ENCODE assay signal across 8 mouse cellular contexts in the genomic region with DNA sequence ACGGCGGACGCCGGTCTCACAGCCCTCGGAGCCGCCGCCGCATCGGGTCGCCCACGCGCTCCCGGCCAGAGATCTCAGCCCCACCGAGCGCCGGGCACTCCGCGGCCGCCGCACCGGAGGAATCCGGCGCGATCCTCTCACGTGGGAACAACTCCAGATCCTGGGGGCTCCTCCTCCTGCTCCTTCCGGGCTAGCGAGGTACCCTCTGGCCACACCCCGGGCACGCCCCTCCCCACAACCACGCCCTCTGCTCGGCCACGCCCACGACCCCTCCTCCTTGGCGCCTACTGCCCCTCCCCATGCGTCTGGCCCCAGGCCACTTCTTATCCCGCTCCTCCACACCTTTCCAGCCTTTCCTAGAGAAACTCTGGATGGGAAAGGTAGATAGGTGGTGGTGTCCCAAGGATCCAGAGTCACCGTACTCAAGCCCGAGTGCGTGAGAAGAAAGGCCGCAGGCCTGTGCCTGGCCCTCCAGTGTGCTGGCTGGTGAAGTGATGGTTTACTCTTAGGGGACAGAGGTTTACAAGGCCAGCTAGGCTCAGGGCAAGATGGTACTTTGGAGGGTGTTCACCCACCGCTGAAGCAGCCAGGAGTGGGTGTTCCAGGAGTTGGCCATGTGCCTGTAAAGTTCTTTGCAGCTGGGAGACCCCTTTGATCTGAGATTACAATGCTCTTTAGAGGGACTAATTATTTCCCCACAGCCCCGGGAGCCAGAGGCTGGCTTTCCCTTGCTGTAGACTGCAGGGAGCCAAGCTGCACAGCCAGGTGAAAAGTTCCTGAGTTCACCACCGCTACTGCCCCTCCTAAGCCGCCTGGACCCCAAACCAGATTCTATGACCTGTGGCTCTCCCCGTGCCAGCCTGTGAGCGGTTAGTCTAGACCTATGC. TPM values are rescaled to one million over a fixed set of nuclear protein-coding genes. Genes with fewer than 3 reads are reported as not detected.
DNase-seq lines count a peak whose midpoint lies in the region; ATAC-seq lines count a peak whose summit lies in the region.

Gene Kazn (minus strand): TSS at position 162 of the 887 bp plus-strand sequence.

- no peaks in the 10 kb centered on the region for H3K36me3 ChIP-seq in intestine, embryonic 15.5 days
- no peaks in the 10 kb centered on the region for H3K36me3 ChIP-seq in megakaryocyte, embryonic 14.5 days (replicated peaks; ENCODE audit: low read length)

- intact Hi-C loops in left cerebral cortex, postnatal 10 days (cut with DNase I), result loop anchor here (10.0 kb wide), 1 partner anchor 235 kb away; no protein-coding TSS in a partner anchor

- peak within 1 kb of the TSS; percentile 92 for H3K4me2 ChIP-seq in intestine, embryonic 15.5 days (replicated peaks)

- peak within 1 kb of the TSS; percentile 78 for H3K27ac ChIP-seq in intestine, embryonic 15.5 days

- no peaks in the 10 kb centered on the region for H3K27me3 ChIP-seq in intestine, embryonic 15.5 days (replicated peaks)
- peaks cover 54% of the 10 kb centered on the region for H3K27me3 ChIP-seq in megakaryocyte, embryonic 14.5 days (replicated peaks)

- peaks cover 47% of the 10 kb centered on the region for H3K4me1 ChIP-seq in intestine, embryonic 15.5 days (replicated peaks)
- H3K4me1 ChIP-seq in megakaryocyte, embryonic 14.5 days, result peaks cover 17% of the 10 kb centered on the region

- WGBS in intestine, embryonic 15.5 days, result 8% methylated on average over 45 of the region's 46 CpGs

- H3K9me3 ChIP-seq in intestine, embryonic 15.5 days, result no peaks in the 10 kb centered on the region
- no peaks in the 10 kb centered on the region for H3K9me3 ChIP-seq in megakaryocyte, embryonic 14.5 days

- H3K9ac ChIP-seq in intestine, embryonic 15.5 days, result peak within 1 kb of the TSS; percentile 81

- H3K4me3 ChIP-seq in intestine, embryonic 15.5 days (replicated peaks), result peak within 1 kb of the TSS; percentile 77
- H3K4me3 ChIP-seq in megakaryocyte, embryonic 14.5 days (replicated peaks), result peak within 1 kb of the TSS; percentile 91

- ATAC-seq in intestine, embryonic 15.5 days, result peak; percentile 90

- DNase-seq in adrenal gland, adult 2 months, result peak; percentile 95
- DNase-seq in embryo, embryonic 11 days, result peak; percentile 92
- DNase-seq in gastrocnemius, postnatal 4 days (ENCODE audit: low spot score in 2 of 2), result peak; percentile 72 to 82
- peak; percentile 40 to 88 for DNase-seq in left cerebral cortex, postnatal 10 days (ENCODE audit: extremely low spot score in 1 of 2, low spot score in 2 of 2)
- DNase-seq in skeletal muscle tissue, adult 2 months (ENCODE audit: low read depth, low spot score), result peak; percentile 60
- no peak for DNase-seq in T-cell, adult 2 months (ENCODE audit: low spot score)

RNA-seq across cellular contexts. Expression of gene Kazn, which starts in this region (rescaled TPM):
- 10 to 100 TPM; 19.1 to 22.6 TPM for total RNA-seq in adrenal gland, adult 2 months (2021)
- polyA plus RNA-seq in adrenal gland, adult 2 months (2012; rRNA removed), result 35.2 and 47.4 TPM in 2 replicates
- 10 to 100 TPM; 10.1 to 10.5 TPM for total RNA-seq in gastrocnemius, postnatal 4 days (2021)
- 13.6 and 14.0 TPM in 2 replicates for polyA plus RNA-seq in intestine, embryonic 15.5 days (2015; fragmentation: Nextera tagmentation; extraction: Ambion mirVana)
- total RNA-seq in left cerebral cortex, postnatal 10 days (2021), result 10 to 100 TPM; 65.2 to 71.9 TPM
- polyA plus RNA-seq in megakaryocyte, embryonic 14.5 days (2012; ENCODE audit: insufficient read depth, low replicate concordance), result 2.7 and 13.6 TPM in 2 replicates
